Mouse (Mus musculus): ENCODE results near the gene Sub1. TPM values are rescaled to one million over a fixed set of nuclear protein-coding genes. Genes with fewer than 3 reads are reported as not detected.

The Sub1 gene
- polyA plus RNA-seq, 1 experiment, result 0.25 TPM

DNA sequence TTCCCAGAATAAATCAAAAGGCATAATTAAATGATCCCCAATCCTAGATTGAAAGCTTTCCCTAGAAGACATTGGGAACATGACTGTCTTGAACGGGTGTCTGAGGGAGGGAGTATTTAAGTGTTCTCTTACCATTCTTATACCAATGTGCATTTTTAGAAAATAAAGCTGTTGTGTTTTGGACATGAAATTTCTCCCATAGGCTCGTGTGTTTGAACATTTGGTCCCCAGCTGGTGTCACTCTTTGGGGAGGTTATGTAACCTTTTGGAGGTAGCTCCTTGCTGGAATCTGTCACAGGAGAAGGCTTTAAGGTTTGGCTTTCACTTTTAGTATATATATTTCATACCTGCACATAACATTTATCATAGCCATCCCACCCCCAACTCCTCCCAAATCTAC lies 18.6 kb downstream of the Sub1 start:
- H3K4me1 ChIP-seq (ENCODE audit: control insufficient read depth, insufficient read depth, insufficient read length, low read length), result no peaks in the 10 kb centered on the region
- 70% methylated on average over 2 of the region's 2 CpGs for WGBS
- no peak overlapping the region for H3K4me3 ChIP-seq (ENCODE audit: low read depth, low read length)
- H3K27ac ChIP-seq (ENCODE audit: insufficient read depth, low read depth, low read length), result no peak overlapping the region
- peaks cover 18% of the 10 kb centered on the region for H3K36me3 ChIP-seq (ENCODE audit: control insufficient read depth, insufficient read depth, low read length)
- TF ChIP-seq POLR2A (IDR thresholded peaks at IDR 0.05; ENCODE audit: low read depth, low read length), result no peak
- no peak for TF ChIP-seq CTCF (IDR thresholded peaks at IDR 0.05; ENCODE audit: extremely low read depth, insufficient read length, insufficient replicate concordance, low read depth, low read length)
- no peaks in the 10 kb centered on the region for H3K27me3 ChIP-seq (ENCODE audit: control insufficient read depth, insufficient read depth, low read length)

DNA sequence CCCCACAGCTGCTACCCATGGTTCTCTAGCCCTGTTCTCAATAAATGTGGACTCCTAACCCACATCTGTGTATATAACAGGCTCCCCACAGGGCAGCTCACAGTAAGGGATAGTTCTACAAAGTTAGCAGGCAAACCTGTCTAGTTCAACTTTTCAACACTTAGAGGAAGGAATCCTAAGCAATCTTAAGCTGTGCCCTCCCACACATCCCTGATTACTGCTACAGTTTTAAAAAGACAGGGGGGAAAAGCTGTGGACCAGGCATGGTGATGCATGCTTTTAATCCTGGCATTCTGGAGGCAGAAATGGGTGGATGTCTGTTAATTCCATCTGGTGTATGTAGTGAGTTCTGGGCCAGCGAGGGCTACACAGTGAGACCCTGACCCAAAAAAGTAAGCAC lies 19.7 kb downstream of the Sub1 start:
- WGBS, result 92% methylated on average over 1 of the region's 1 CpGs
- no peaks in the 10 kb centered on the region for H3K4me1 ChIP-seq (ENCODE audit: control insufficient read depth, insufficient read depth, insufficient read length, low read length)
- TF ChIP-seq POLR2A (IDR thresholded peaks at IDR 0.05; ENCODE audit: low read depth, low read length) (no peak), CTCF (IDR thresholded peaks at IDR 0.05; ENCODE audit: extremely low read depth, insufficient read length, insufficient replicate concordance, low read depth, low read length) (no peak)

DNA sequence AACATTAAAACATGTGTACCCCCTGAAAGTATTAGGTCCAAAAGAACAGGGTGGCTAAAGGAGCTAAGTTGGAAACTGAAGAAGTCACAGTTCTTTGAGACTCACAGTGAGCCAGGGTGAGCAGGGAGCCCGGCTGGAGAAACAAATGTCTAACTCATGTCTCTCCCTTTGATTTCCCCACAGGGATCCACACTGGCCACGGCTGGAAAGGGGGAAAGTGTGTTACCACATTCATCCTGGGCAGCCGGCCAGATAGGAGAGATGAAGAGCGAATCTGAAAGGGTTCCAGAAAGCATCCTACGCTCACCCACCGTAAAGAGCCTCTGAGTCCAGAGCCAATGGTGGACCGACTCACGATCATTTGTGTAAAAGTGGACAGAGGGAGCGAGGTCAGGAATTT lies 20.9 kb downstream of the Sub1 start:
- no peaks in the 10 kb centered on the region for H3K27me3 ChIP-seq (ENCODE audit: control insufficient read depth, insufficient read depth, low read length)
- H3K4me3 ChIP-seq (ENCODE audit: low read depth, low read length), result no peak overlapping the region
- WGBS, result 82% methylated on average over 9 of the region's 9 CpGs
- peaks cover 7% of the 10 kb centered on the region for H3K36me3 ChIP-seq (ENCODE audit: control insufficient read depth, insufficient read depth, low read length)
- no peaks in the 10 kb centered on the region for H3K4me1 ChIP-seq (ENCODE audit: control insufficient read depth, insufficient read depth, insufficient read length, low read length)
- H3K27ac ChIP-seq (ENCODE audit: insufficient read depth, low read depth, low read length), result no peak overlapping the region
- TF ChIP-seq CTCF (IDR thresholded peaks at IDR 0.05; ENCODE audit: extremely low read depth, insufficient read length, insufficient replicate concordance, low read depth, low read length) (no peak), POLR2A (IDR thresholded peaks at IDR 0.05; ENCODE audit: low read depth, low read length) (no peak)

More for the DNA sequence above, 19.7 kb downstream of the Sub1 start:
- no peak overlapping the region for H3K4me3 ChIP-seq (ENCODE audit: low read depth, low read length)
- no peak overlapping the region for H3K27ac ChIP-seq (ENCODE audit: insufficient read depth, low read depth, low read length)
- peaks cover 13% of the 10 kb centered on the region for H3K36me3 ChIP-seq (ENCODE audit: control insufficient read depth, insufficient read depth, low read length)
- H3K27me3 ChIP-seq (ENCODE audit: control insufficient read depth, insufficient read depth, low read length), result no peaks in the 10 kb centered on the region

DNA sequence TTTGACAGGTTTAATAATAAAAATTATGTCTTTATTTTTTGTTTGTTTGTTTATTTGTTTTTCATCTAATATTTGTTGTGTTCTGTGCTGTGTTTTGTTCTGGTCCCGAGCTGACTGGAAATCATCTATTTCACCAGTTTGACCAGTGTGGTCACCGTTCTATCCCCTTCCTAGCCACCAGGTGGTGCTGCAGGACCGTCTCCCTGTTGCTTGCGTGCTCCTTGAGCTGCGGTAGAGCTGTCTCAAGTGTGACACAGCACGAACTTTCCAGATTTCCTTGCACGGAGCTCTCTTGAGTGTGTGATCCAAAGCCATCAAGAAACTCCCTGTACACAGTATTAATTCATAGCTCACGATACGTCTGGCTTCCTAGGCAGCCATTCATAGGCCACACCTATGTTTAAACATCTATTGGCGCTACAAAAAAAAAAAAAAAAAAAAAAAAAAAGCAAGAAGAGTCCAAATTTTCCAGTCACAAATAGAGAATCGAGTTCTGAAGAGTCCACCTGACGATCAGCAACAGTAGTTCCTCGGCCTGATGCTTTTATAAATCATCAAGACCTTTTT lies 24.8 kb downstream of the Sub1 start:
- no peak overlapping the region for H3K27ac ChIP-seq (ENCODE audit: insufficient read depth, low read depth, low read length)
- TF ChIP-seq POLR2A (IDR thresholded peaks at IDR 0.05; ENCODE audit: low read depth, low read length) (no peak), CTCF (IDR thresholded peaks at IDR 0.05; ENCODE audit: extremely low read depth, insufficient read length, insufficient replicate concordance, low read depth, low read length) (peak; percentile 98)
- 8% methylated on average over 13 of the region's 13 CpGs for WGBS
- no peak overlapping the region for H3K4me3 ChIP-seq (ENCODE audit: low read depth, low read length)
- H3K4me1 ChIP-seq (ENCODE audit: control insufficient read depth, insufficient read depth, insufficient read length, low read length), result no peaks in the 10 kb centered on the region
- no peaks in the 10 kb centered on the region for H3K27me3 ChIP-seq (ENCODE audit: control insufficient read depth, insufficient read depth, low read length)
- H3K36me3 ChIP-seq (ENCODE audit: control insufficient read depth, insufficient read depth, low read length), result no peaks in the 10 kb centered on the region

DNA sequence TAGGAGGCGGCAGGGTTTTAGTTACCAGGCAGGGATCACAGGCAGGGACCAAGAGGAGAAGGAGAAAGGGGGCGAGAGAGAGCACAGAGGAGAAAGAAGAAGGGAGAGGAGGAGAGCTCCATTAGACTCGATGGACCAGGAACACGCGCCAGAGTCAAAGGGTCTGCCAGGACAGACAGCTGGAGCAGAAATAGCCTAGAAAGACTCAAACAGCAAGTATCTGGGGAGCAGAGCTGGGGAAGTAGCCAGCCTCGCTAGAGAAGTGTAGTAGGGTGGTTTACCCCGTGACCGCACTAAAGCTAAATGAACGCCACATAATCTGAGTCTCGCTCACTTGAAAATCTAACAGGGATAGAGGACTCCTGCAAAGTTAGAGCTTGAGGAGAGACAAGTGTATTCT lies 26.2 kb downstream of the Sub1 start:
- no peaks in the 10 kb centered on the region for H3K36me3 ChIP-seq (ENCODE audit: control insufficient read depth, insufficient read depth, low read length)
- no peaks in the 10 kb centered on the region for H3K27me3 ChIP-seq (ENCODE audit: control insufficient read depth, insufficient read depth, low read length)
- no peak overlapping the region for H3K4me3 ChIP-seq (ENCODE audit: low read depth, low read length)
- WGBS, result 76% methylated on average over 10 of the region's 10 CpGs
- TF ChIP-seq POLR2A (IDR thresholded peaks at IDR 0.05; ENCODE audit: low read depth, low read length), result no peak
- no peak for TF ChIP-seq CTCF (IDR thresholded peaks at IDR 0.05; ENCODE audit: extremely low read depth, insufficient read length, insufficient replicate concordance, low read depth, low read length)
- H3K4me1 ChIP-seq (ENCODE audit: control insufficient read depth, insufficient read depth, insufficient read length, low read length), result no peaks in the 10 kb centered on the region
- H3K27ac ChIP-seq (ENCODE audit: insufficient read depth, low read depth, low read length), result no peak overlapping the region

DNA sequence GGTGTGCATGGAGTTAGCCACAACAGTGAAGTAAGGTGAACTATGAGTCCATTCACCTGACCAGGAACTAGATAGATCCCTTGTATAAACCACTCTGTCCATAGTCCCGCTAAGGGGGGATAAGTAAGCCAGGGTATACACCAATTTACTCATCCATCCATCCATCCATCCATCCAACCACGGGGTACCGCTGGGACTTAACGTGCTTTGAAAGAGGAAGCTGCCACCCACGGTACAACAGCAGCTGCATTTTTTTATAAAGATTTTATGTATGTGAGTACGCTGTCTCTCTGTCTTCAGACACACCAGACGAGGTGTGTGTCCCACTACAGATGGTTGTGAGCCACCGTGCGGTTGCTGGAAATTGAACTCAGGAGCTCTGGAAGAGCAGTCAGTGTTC lies 27.9 kb downstream of the Sub1 start:
- WGBS, result 75% methylated on average over 9 of the region's 9 CpGs
- Histone ChIP-seq H3K27ac (ENCODE audit: insufficient read depth, low read depth, low read length) (no peak overlapping the region), H3K27me3 (ENCODE audit: control insufficient read depth, insufficient read depth, low read length) (no peaks in the 10 kb centered on the region), H3K4me1 (ENCODE audit: control insufficient read depth, insufficient read depth, insufficient read length, low read length) (no peaks in the 10 kb centered on the region), H3K36me3 (ENCODE audit: control insufficient read depth, insufficient read depth, low read length) (no peaks in the 10 kb centered on the region), H3K4me3 (ENCODE audit: low read depth, low read length) (no peak overlapping the region)
- TF ChIP-seq CTCF (IDR thresholded peaks at IDR 0.05; ENCODE audit: extremely low read depth, insufficient read length, insufficient replicate concordance, low read depth, low read length) (no peak), POLR2A (IDR thresholded peaks at IDR 0.05; ENCODE audit: low read depth, low read length) (no peak)

DNA sequence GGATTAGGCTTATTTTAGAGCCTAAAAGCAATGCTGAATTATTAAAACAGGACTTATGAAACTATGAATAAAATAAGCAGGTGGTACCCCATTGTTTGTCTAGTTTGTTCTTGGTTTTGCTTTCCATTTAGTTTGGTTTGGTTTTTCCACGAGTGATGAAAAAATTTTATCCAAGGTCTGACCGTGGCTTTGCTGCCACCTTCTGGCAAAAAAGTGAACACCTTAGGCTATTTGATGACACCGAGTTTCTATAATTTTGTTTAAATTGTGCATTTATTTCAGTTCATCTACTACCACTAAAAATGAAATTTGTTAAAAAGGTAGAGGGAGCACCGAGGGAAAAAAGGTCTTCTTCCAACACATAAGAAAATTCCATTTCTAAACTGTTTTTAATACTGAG lies 30.4 kb downstream of the Sub1 start:
- no peaks in the 10 kb centered on the region for H3K4me1 ChIP-seq (ENCODE audit: control insufficient read depth, insufficient read depth, insufficient read length, low read length)
- TF ChIP-seq CTCF (IDR thresholded peaks at IDR 0.05; ENCODE audit: extremely low read depth, insufficient read length, insufficient replicate concordance, low read depth, low read length) (no peak), POLR2A (IDR thresholded peaks at IDR 0.05; ENCODE audit: low read depth, low read length) (no peak)
- 4% methylated on average over 4 of the region's 4 CpGs for WGBS
- no peaks in the 10 kb centered on the region for H3K36me3 ChIP-seq (ENCODE audit: control insufficient read depth, insufficient read depth, low read length)
- no peaks in the 10 kb centered on the region for H3K27me3 ChIP-seq (ENCODE audit: control insufficient read depth, insufficient read depth, low read length)
- no peak overlapping the region for H3K4me3 ChIP-seq (ENCODE audit: low read depth, low read length)
- no peak overlapping the region for H3K27ac ChIP-seq (ENCODE audit: insufficient read depth, low read depth, low read length)
